In the genomic region with DNA sequence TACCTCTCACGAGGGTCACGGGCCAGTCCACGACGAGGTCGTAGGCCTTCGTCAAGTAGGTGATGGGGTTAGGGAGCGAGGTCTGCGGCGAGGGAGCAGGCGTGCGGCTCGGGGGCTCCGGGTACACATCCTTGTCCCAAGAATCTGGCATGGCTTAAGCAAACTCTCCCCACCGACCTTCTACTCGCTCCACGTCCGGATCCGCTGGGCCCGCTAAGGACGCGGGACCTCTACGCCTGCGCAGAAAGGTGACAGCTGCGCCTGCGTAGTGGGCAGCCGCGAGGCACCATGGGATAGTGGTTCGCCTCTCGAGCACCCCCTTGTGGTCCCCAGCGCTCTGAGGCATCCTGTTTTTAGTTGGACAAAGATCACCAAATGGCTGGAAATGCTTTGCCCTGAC, we compare ENCODE assay signal across 8 mouse cellular contexts. TPM values are rescaled to one million over a fixed set of nuclear protein-coding genes. Genes with fewer than 3 reads are reported as not detected.
DNase-seq lines count a peak whose midpoint lies in the region; ATAC-seq lines count a peak whose summit lies in the region.

Gene Ndufb10 (minus strand): TSS at position 295 of the 400 bp plus-strand sequence.

- 0 out of 2 replicates have a peak, but pooled peaks cover 2% of the 10 kb centered on the region for H3K27me3 ChIP-seq in hindbrain, embryonic 12.5 days

- H3K4me1 ChIP-seq in hindbrain, embryonic 12.5 days, result peaks cover 28% of the 10 kb centered on the region

- peak within 1 kb of the TSS; percentile 80 for H3K27ac ChIP-seq in hindbrain, embryonic 12.5 days

- peak; percentile 93 for DNase-seq in Muller cell, postnatal 12 days (ENCODE audit: inconsistent ontology term)
- peak; percentile 94 for DNase-seq in cerebellum, adult 9-11 months
- peak; percentile 88 to 95 for DNase-seq in frontal cortex, postnatal 10 days (ENCODE audit: low spot score in 2 of 2)
- DNase-seq in layer of hippocampus, postnatal 14 days (ENCODE audit: low spot score in 2 of 2), result peak; percentile 96 to 97
- peak; percentile 99 for DNase-seq in lung, postnatal 14 days
- DNase-seq in retina, adult 2 months (ENCODE audit: low read depth, low spot score), result peak; percentile 87
- DNase-seq in thymus, postnatal 36 days, result peak; percentile 93 to 95

- H3K9ac ChIP-seq in hindbrain, embryonic 12.5 days, result peak within 1 kb of the TSS; percentile 92

- H3K4me2 ChIP-seq in hindbrain, embryonic 12.5 days (replicated peaks), result peak within 1 kb of the TSS; percentile 96

- peak; percentile 71 for ATAC-seq in hindbrain, embryonic 12.5 days (ENCODE audit: low FRiP score)

- peaks cover 17% of the 10 kb centered on the region for H3K36me3 ChIP-seq in hindbrain, embryonic 12.5 days

- no peaks in the 10 kb centered on the region for H3K9me3 ChIP-seq in hindbrain, embryonic 12.5 days (replicated peaks)

- peak within 1 kb of the TSS; percentile 68 for H3K4me3 ChIP-seq in hindbrain, embryonic 12.5 days

- WGBS in hindbrain, embryonic 12.5 days, result 1% methylated on average over 30 of the region's 30 CpGs

RNA-seq across cellular contexts. Expression of gene Ndufb10, which starts in this region (rescaled TPM):
- 199 and 214 TPM in 2 replicates for polyA plus RNA-seq in hindbrain, embryonic 12.5 days (2016; fragmentation: Nextera tagmentation; extraction: Ambion mirVana)
- total RNA-seq in layer of hippocampus, postnatal 14 days (2021), result 100 to 1,000 TPM; 186 to 200 TPM

Comparison
In these comparisons a context has a peak if more than half of its experiments do, and no peak if none do; other contexts are left out.
1. Peak in every context shown above with its lines: DNase-seq, ATAC-seq, H3K4me3 ChIP-seq and H3K27ac ChIP-seq.